Mouse (Mus musculus): Measurements from ENCODE around the gene Olfr788.

DNA sequence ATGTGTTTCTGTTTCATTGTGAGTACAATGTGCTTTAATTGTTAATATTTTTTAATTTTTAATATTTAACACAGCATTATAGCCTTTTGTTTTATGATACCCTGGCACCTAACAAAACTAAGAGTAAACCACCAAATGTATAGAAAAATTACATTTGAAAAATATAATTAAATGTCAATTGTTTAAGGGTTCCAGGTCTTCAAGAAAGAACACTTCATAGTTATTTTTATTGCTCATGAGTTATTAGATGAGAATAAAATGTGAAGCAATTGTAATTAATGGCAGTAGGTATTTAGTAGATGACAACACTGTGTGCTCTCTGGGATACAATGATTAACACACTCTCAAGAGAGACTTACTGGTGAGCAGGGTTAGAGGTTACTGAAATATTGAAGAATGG is at the start of gene Olfr788:
- TF ChIP-seq USF1 (IDR thresholded peaks at IDR 0.05; ENCODE audit: low read depth), result no peak
- no peak for TF ChIP-seq POLR2A (IDR thresholded peaks at IDR 0.05; ENCODE audit: insufficient read length, low read depth)
- no peak for TF ChIP-seq E2F4 (IDR thresholded peaks at IDR 0.05; ENCODE audit: insufficient read depth)
